Mouse (Mus musculus) lung, postnatal 14 days (tissue): ENCODE results near the gene Mmel1.

Experiments
- DNase-seq: peaks from one replicate; pipeline ENCODE4 v3.0.0; 2021

Gene Mmel1

GRCm38 (mm10) chr4:154864961-154865760 lies 4.2 kb upstream of the Mmel1 start:
- DNase-seq, result no peak

GRCm38 (mm10) chr4:154866391-154866790 lies 3.0 kb upstream of the Mmel1 start:
- DNase-seq, result no peak

GRCm38 (mm10) chr4:154867257-154867656 lies 2.1 kb upstream of the Mmel1 start:
- no peak for DNase-seq

- DNase-seq, result no peak
Observed at GRCm38 (mm10) chr4:154870721-154871120, 1.3 kb downstream of the Mmel1 start.

GRCm38 (mm10) chr4:154871757-154872251 lies 2.4 kb downstream of the Mmel1 start:
- no peak for DNase-seq

GRCm38 (mm10) chr4:154873186-154873585 lies 3.8 kb downstream of the Mmel1 start:
- no peak for DNase-seq

- peak; percentile 97 for DNase-seq
Observed at GRCm38 (mm10) chr4:154877864-154878548, 8.6 kb downstream of the Mmel1 start.

- DNase-seq, result no peak
Observed at GRCm38 (mm10) chr4:154880730-154881129, 11.3 kb downstream of the Mmel1 start.

- no peak for DNase-seq
Observed at GRCm38 (mm10) chr4:154882014-154882659, 12.8 kb downstream of the Mmel1 start.

GRCm38 (mm10) chr4:154885416-154885815 lies 16.0 kb downstream of the Mmel1 start:
- DNase-seq, result no peak

- no peak for DNase-seq
Observed at GRCm38 (mm10) chr4:154886876-154887592, 17.6 kb downstream of the Mmel1 start.

GRCm38 (mm10) chr4:154887593-154888250 lies 18.3 kb downstream of the Mmel1 start:
- DNase-seq, result no peak

GRCm38 (mm10) chr4:154890887-154891286 lies 21.5 kb downstream of the Mmel1 start:
- DNase-seq, result no peak

- no peak for DNase-seq
Observed at GRCm38 (mm10) chr4:154895549-154895948, 26.2 kb downstream of the Mmel1 start.

GRCm38 (mm10) chr4:154897676-154898465 lies 28.5 kb downstream of the Mmel1 start:
- DNase-seq, result no peak

GRCm38 (mm10) chr4:154898506-154899446 lies 29.4 kb downstream of the Mmel1 start, which contains the start of gene Fam213b:
Gene Fam213b, minus strand, starts transcription at chr4:154899135.
- DNase-seq, result peak; percentile 76

GRCm38 (mm10) chr4:154902371-154902770 lies 33.0 kb downstream of the Mmel1 start:
- DNase-seq, result no peak

- peak; percentile 76 for DNase-seq
Observed at GRCm38 (mm10) chr4:154904185-154905071, 35.0 kb downstream of the Mmel1 start.

- peak; percentile 82 for DNase-seq
Observed at GRCm38 (mm10) chr4:154907833-154908232, 38.4 kb downstream of the Mmel1 start.
